Mouse (Mus musculus) small intestine, adult 2 months (tissue): ENCODE data around the gene Plg.

ENCODE experiments used
- CTCF ChIP-seq: fragments of 200-500 bp; IDR thresholded peaks from 2 replicates; pipeline ENCODE4 v1.5.1; 2012; ENCODE audit warnings: low read depth, mild to moderate bottlenecking, control low read depth, inconsistent platforms, low read length, moderate library complexity, mixed read lengths; ENCODE audit not compliant: insufficient replicate concordance, insufficient read length; ENCODE audit errors: extremely low read depth
- POLR2A ChIP-seq: fragments of 200-500 bp; IDR thresholded peaks from 2 replicates; pipeline ENCODE4 v1.6.1; 2012; ENCODE audit warnings: low read depth, mild to moderate bottlenecking, control low read depth, inconsistent platforms, low read length, moderate library complexity

DNA sequence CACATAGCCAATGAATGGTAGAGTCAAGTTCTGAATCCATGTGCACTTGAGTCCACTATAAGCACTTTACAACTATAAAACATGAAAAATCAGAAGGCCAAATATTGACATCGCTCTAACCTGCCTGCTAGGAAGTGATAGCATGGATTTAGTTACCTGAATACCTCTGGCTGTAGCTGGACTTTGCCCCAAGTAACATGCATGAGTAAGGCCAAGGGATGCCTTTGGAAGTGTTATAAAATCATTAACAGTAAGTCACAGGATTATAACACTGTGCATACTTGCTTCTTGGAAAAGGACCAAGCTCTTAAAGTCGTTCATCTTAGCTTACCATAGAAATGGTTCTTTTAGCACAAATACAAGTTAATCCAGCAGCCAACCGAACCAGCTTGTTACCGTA lies 41.3 kb upstream of the Plg start:
- TF ChIP-seq CTCF: no peak
- no peak for TF ChIP-seq POLR2A
